Mouse (Mus musculus): ENCODE data around the gene Mapkap1. TPM values are rescaled to one million over a fixed set of nuclear protein-coding genes. Genes with fewer than 3 reads are reported as not detected.

Gene Mapkap1
- polyA plus RNA-seq, 1 experiment from 2014 or later = 60.7 TPM

DNA sequence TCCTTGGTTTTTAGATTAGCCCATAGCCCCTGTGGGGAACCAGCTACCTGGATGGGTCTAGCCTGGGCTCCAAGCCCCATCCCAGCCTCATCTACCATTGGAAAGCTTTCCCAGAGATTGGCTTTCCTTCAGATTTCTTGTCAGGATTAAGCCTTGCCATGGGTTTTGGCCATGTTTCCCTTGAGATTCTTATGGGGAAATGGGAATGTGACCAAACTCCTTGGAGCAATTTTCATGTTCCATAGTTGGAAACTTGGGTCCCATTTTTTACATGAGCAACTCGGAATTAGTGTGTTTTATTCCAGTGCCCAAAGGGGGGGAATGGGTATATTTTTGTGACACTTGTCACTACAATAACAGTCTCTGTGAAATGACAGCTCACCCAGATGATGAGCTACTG, 125.8 kb downstream of the Mapkap1 start:
- Histone ChIP-seq H3K4me3 (ENCODE audit: low read length) (no peak overlapping the region), H3K27ac (ENCODE audit: low read length) (peak overlapping the region; percentile 63), H3K27me3 (ENCODE audit: control insufficient read depth, insufficient read depth, low read length) (no peaks in the 10 kb centered on the region), H3K36me3 (ENCODE audit: control insufficient read depth, insufficient read depth) (peaks cover 4% of the 10 kb centered on the region; the same call in 1 of the 2 replicates), H3K4me1 (ENCODE audit: control insufficient read depth, insufficient read depth, low read length) (peaks cover 19% of the 10 kb centered on the region), H3K4me2 (ENCODE audit: low read depth, low read length) (no peak overlapping the region), H3K9me3 (replicated peaks; ENCODE audit: control insufficient read depth, low read length) (no peaks in the 10 kb centered on the region), H3K9ac (ENCODE audit: low read length) (no peak overlapping the region)
- ATAC-seq (replicated peaks; ENCODE audit: extremely low read depth, insufficient read depth, low FRiP score) = 0 out of 2 replicates have a peak, but pooled peaks have one; percentile 6
- WGBS = 78% methylated on average over 1 of the region's 1 CpGs

DNA sequence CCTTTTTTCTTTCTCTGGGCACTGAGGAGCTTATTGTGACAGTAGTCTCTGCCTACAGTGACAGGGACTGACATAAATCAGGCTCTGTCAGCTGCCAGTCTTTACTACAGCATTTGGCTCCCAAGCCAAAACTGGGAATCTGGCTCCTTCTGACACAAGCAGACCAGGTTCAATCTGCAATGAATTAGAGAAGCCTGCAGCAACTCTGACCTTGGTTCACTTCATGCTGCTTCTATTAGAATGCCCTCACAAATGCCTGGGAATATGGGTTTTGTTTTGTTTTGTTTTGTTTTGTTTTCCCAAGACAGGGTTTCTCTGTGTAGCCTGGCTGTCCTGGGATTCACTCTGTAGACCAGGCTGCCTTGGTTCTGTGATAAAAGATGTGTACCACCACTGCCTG, 126.7 kb downstream of the Mapkap1 start:
- H3K27ac ChIP-seq (ENCODE audit: low read length) = no peak overlapping the region
- H3K4me2 ChIP-seq (ENCODE audit: low read depth, low read length) = no peak overlapping the region
- ATAC-seq (replicated peaks; ENCODE audit: extremely low read depth, insufficient read depth, low FRiP score) = no peak
- H3K9me3 ChIP-seq (replicated peaks; ENCODE audit: control insufficient read depth, low read length) = no peaks in the 10 kb centered on the region
- no peaks in the 10 kb centered on the region for H3K27me3 ChIP-seq (ENCODE audit: control insufficient read depth, insufficient read depth, low read length)
- no peak overlapping the region for H3K9ac ChIP-seq (ENCODE audit: low read length)
- peaks cover 3% of the 10 kb centered on the region; the same call in 1 of the 2 replicates for H3K36me3 ChIP-seq (ENCODE audit: control insufficient read depth, insufficient read depth)
- peaks cover 19% of the 10 kb centered on the region for H3K4me1 ChIP-seq (ENCODE audit: control insufficient read depth, insufficient read depth, low read length)
- no peak overlapping the region for H3K4me3 ChIP-seq (ENCODE audit: low read length)

DNA sequence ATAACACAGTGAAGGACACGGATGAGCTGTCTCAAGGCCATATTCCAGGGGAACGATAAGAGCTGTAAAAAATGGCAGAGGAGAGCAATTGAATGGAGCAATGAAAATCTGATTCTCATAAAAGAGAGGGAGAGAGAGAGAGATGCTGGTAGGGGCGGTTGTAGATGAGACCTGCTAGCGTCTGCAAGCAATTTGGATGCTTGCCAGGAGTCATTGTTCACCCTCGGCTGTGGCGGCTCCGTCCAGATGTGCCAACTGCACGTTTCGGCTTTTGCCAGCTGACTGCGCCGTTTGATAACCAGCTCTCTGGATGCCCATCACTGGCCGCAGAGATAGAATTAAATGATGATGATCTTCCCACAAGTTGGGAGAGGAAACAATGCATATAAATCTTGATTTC, 128.4 kb downstream of the Mapkap1 start:
- Histone ChIP-seq H3K4me1 (ENCODE audit: control insufficient read depth, insufficient read depth, low read length) (peaks cover 19% of the 10 kb centered on the region), H3K36me3 (ENCODE audit: control insufficient read depth, insufficient read depth) (no peaks in the 10 kb centered on the region), H3K27me3 (ENCODE audit: control insufficient read depth, insufficient read depth, low read length) (no peaks in the 10 kb centered on the region), H3K27ac (ENCODE audit: low read length) (no peak overlapping the region), H3K9me3 (replicated peaks; ENCODE audit: control insufficient read depth, low read length) (no peaks in the 10 kb centered on the region), H3K9ac (ENCODE audit: low read length) (no peak overlapping the region), H3K4me3 (ENCODE audit: low read length) (no peak overlapping the region), H3K4me2 (ENCODE audit: low read depth, low read length) (no peak overlapping the region)
- no peak for ATAC-seq (replicated peaks; ENCODE audit: extremely low read depth, insufficient read depth, low FRiP score)
- WGBS = 24% methylated on average over 12 of the region's 12 CpGs

DNA sequence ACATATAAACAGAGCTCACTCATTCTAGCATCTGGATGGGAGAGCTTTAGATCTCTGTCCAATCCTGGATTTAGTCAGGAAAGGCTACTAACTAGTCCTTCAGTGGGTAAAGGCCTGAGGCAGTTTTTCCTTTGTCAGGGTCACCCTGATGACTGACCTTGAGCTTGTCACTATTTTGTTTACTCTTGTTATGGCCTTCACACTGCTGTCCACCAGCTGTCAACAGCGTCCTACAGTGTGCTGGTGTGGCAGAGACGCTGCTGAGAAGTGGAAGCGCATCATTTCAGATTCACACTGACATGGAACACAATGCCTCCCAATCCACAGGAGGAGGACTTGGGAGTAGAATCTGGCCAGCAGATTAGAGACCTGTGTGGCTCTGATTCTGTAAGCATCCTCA, 130.8 kb downstream of the Mapkap1 start:
- H3K9me3 ChIP-seq (replicated peaks; ENCODE audit: control insufficient read depth, low read length) = no peaks in the 10 kb centered on the region
- no peaks in the 10 kb centered on the region for H3K27me3 ChIP-seq (ENCODE audit: control insufficient read depth, insufficient read depth, low read length)
- 73% methylated on average over 3 of the region's 3 CpGs for WGBS
- peaks cover 8% of the 10 kb centered on the region for H3K4me1 ChIP-seq (ENCODE audit: control insufficient read depth, insufficient read depth, low read length)
- ATAC-seq (replicated peaks; ENCODE audit: extremely low read depth, insufficient read depth, low FRiP score) = no peak
- H3K36me3 ChIP-seq (ENCODE audit: control insufficient read depth, insufficient read depth) = no peaks in the 10 kb centered on the region
- H3K4me3 ChIP-seq (ENCODE audit: low read length) = no peak overlapping the region
- no peak overlapping the region for H3K27ac ChIP-seq (ENCODE audit: low read length)
- H3K9ac ChIP-seq (ENCODE audit: low read length) = no peak overlapping the region
- H3K4me2 ChIP-seq (ENCODE audit: low read depth, low read length) = no peak overlapping the region

DNA sequence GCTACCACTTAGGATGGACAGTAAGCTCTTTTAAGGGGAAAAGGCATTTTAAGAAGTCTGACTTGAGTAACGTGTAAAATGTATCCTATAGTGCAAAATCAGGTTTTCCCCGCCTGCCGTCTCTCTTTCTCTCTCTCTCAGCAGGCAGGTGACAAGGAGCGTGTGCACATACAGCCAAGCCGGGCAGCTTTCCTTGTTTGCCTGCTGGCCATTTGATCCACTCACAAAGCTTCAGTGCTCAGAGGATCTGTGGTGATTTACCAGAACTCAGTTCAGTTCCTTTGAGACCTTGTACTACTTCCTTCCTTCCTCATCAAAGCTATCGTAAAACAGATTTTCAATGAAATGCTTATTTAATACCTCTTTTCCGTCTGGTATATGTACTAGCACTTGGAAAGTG, 137.0 kb downstream of the Mapkap1 start:
- no peaks in the 10 kb centered on the region for H3K4me1 ChIP-seq (ENCODE audit: control insufficient read depth, insufficient read depth, low read length)
- 79% methylated on average over 7 of the region's 7 CpGs for WGBS
- H3K9ac ChIP-seq (ENCODE audit: low read length) = no peak overlapping the region
- no peaks in the 10 kb centered on the region for H3K36me3 ChIP-seq (ENCODE audit: control insufficient read depth, insufficient read depth)
- no peaks in the 10 kb centered on the region for H3K27me3 ChIP-seq (ENCODE audit: control insufficient read depth, insufficient read depth, low read length)
- no peak for ATAC-seq (replicated peaks; ENCODE audit: extremely low read depth, insufficient read depth, low FRiP score)
- no peak overlapping the region for H3K27ac ChIP-seq (ENCODE audit: low read length)
- no peak overlapping the region for H3K4me2 ChIP-seq (ENCODE audit: low read depth, low read length)
- no peaks in the 10 kb centered on the region for H3K9me3 ChIP-seq (replicated peaks; ENCODE audit: control insufficient read depth, low read length)
- no peak overlapping the region for H3K4me3 ChIP-seq (ENCODE audit: low read length)

DNA sequence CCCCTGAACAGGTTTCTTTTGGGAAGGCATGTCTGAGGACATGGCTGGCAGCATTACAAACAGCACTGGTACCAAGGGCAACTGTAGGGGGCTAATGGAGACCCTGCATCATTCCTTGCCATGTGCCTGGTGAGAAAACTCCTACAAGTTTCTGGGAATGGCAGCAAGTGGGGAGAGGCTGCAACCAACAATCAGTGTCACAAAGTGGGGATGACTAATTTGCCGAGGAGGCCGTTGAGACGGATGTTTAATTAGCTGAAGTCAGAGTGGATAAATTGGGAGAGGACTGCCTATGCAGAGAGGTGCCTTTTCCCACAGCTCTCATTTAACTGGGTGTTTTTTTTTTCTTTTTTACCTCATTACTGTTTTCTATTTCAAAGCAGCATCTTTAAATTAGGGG, 137.4 kb downstream of the Mapkap1 start:
- Histone ChIP-seq H3K4me2 (ENCODE audit: low read depth, low read length) (no peak overlapping the region), H3K9ac (ENCODE audit: low read length) (no peak overlapping the region), H3K4me3 (ENCODE audit: low read length) (no peak overlapping the region), H3K9me3 (replicated peaks; ENCODE audit: control insufficient read depth, low read length) (no peaks in the 10 kb centered on the region), H3K4me1 (ENCODE audit: control insufficient read depth, insufficient read depth, low read length) (peaks cover 1% of the 10 kb centered on the region), H3K27ac (ENCODE audit: low read length) (no peak overlapping the region), H3K36me3 (ENCODE audit: control insufficient read depth, insufficient read depth) (no peaks in the 10 kb centered on the region), H3K27me3 (ENCODE audit: control insufficient read depth, insufficient read depth, low read length) (no peaks in the 10 kb centered on the region)
- WGBS = 55% methylated on average over 3 of the region's 3 CpGs
- no peak for ATAC-seq (replicated peaks; ENCODE audit: extremely low read depth, insufficient read depth, low FRiP score)

DNA sequence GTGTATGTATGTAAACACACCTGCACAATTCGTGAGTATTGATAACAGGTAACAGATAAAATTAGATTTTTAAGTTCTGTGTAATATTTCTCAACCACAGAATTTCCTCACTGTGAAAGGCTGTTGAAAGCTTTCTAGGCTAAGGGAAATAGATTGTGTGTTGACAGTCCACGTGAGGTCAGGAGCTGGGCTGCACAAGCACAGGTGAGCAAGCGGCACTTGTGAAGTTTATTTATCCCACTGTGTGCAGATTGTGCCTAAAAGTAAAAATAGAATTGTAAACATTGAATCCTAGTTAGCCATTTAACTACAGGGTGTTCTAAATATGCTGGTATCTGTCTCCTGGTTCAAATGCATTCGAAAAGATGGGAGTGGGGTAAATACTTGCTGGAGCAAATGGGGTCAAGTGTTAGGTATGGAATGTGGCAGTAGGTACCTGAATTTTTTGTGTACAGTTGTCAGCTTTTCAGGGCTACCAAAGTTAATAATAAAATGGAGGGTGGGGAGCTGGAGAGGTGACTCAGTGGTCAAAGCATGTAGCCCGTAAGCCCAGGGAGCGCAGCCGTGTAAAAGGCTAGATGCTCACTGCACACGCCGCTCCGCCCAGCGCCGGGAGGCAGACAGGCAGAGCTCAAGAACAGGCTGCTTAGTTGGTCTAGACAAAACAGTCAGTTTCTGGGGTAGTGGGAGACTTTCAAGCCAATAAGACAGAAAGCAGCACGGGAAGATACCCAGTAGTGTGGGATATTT, 138.2 kb downstream of the Mapkap1 start:
- Histone ChIP-seq H3K4me1 (ENCODE audit: control insufficient read depth, insufficient read depth, low read length) (peaks cover 9% of the 10 kb centered on the region), H3K9me3 (replicated peaks; ENCODE audit: control insufficient read depth, low read length) (no peaks in the 10 kb centered on the region), H3K4me2 (ENCODE audit: low read depth, low read length) (no peak overlapping the region), H3K36me3 (ENCODE audit: control insufficient read depth, insufficient read depth) (no peaks in the 10 kb centered on the region), H3K27ac (ENCODE audit: low read length) (no peak overlapping the region), H3K27me3 (ENCODE audit: control insufficient read depth, insufficient read depth, low read length) (no peaks in the 10 kb centered on the region), H3K9ac (ENCODE audit: low read length) (no peak overlapping the region), H3K4me3 (ENCODE audit: low read length) (no peak overlapping the region)
- 86% methylated on average over 13 of the region's 13 CpGs for WGBS
- no peak for ATAC-seq (replicated peaks; ENCODE audit: extremely low read depth, insufficient read depth, low FRiP score)

DNA sequence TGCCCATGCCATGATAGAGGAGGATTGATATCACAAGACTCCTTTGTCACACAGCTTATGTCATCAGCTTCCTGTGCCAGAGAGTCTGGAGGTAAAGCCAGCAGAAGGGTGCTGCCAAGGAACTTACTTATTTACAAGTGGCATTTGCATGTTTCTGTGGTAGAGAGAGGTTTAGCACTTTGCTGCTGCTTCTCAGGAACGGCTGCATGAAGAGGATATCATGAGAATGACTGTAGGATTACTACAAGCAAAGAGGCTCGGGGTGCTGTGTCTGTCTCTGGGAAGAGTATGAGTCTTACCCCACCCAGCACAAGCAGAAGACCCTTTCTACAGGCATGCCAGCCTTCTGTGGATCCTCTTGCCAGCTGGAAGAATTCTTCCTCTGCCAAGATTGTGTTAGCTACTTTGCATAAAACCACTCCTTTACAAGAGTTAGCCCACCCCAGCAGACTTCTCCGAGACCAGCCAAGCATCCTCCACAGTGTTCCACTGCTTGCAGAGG, 139.7 kb downstream of the Mapkap1 start:
- Histone ChIP-seq H3K27me3 (ENCODE audit: control insufficient read depth, insufficient read depth, low read length) (no peaks in the 10 kb centered on the region), H3K36me3 (ENCODE audit: control insufficient read depth, insufficient read depth) (no peaks in the 10 kb centered on the region), H3K27ac (ENCODE audit: low read length) (no peak overlapping the region), H3K9ac (ENCODE audit: low read length) (no peak overlapping the region), H3K9me3 (replicated peaks; ENCODE audit: control insufficient read depth, low read length) (no peaks in the 10 kb centered on the region), H3K4me1 (ENCODE audit: control insufficient read depth, insufficient read depth, low read length) (peaks cover 12% of the 10 kb centered on the region), H3K4me3 (ENCODE audit: low read length) (no peak overlapping the region), H3K4me2 (ENCODE audit: low read depth, low read length) (no peak overlapping the region)
- no peak for ATAC-seq (replicated peaks; ENCODE audit: extremely low read depth, insufficient read depth, low FRiP score)
- 68% methylated on average over 3 of the region's 3 CpGs for WGBS

DNA sequence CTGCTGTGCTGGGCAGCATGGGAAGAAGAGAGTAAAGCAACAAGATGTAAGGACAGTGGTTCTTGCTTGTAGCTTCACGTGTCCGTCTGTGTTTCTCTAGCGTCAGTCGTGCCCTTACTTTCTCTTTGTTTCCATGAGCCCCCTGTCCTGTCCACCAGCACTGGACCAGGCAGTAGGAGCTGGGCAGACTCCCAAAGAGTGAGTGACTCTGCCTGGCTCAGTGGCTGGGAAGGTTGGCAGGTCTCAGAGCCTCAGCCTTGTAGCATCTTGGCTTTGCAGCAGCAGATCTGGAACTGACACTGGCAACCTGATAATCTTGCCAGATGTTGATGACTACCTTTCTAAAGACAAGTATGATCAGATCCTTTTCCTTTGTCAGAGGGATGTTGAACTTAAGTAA, 140.9 kb downstream of the Mapkap1 start:
- peaks cover 16% of the 10 kb centered on the region for H3K4me1 ChIP-seq (ENCODE audit: control insufficient read depth, insufficient read depth, low read length)
- no peak overlapping the region for H3K4me2 ChIP-seq (ENCODE audit: low read depth, low read length)
- no peaks in the 10 kb centered on the region for H3K36me3 ChIP-seq (ENCODE audit: control insufficient read depth, insufficient read depth)
- no peaks in the 10 kb centered on the region for H3K27me3 ChIP-seq (ENCODE audit: control insufficient read depth, insufficient read depth, low read length)
- no peak overlapping the region for H3K9ac ChIP-seq (ENCODE audit: low read length)
- no peak overlapping the region for H3K27ac ChIP-seq (ENCODE audit: low read length)
- H3K4me3 ChIP-seq (ENCODE audit: low read length) = no peak overlapping the region
- H3K9me3 ChIP-seq (replicated peaks; ENCODE audit: control insufficient read depth, low read length) = no peaks in the 10 kb centered on the region
- no peak for ATAC-seq (replicated peaks; ENCODE audit: extremely low read depth, insufficient read depth, low FRiP score)
- 83% methylated on average over 4 of the region's 4 CpGs for WGBS
